Mouse (Mus musculus): ENCODE data around the gene Gm4869. TPM values are rescaled to one million over a fixed set of nuclear protein-coding genes. Genes with fewer than 3 reads are reported as not detected.

The Gm4869 gene
- not detected in 2 replicates for polyA plus RNA-seq (2016; fragmentation: Nextera tagmentation; extraction: Ambion mirVana)

DNA sequence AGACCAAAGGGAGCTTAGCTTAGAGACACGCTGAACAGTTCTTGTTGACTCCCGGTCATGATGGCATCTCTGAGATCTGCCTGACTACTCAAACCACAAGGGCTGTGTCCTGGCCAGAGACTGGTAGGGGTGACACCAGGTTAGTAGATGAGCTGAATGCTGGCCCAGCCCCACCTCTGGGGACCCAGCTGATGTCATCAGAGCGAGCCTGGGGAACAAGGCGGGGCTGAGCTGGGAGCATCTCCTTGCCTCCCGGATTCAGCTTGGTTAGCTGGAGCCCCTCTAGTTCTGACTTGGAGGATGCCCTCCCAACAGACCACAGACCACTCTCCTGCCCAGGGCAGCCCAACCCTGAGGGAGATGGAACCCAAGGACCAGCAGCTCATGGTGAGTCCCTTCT is at the start of gene Gm4869:
TSS of gene Gm4869 (plus strand) at position 301 of the 400 bp plus-strand sequence.
- Histone ChIP-seq H3K27me3 (replicated peaks; ENCODE audit: low read depth, poor library complexity, severe bottlenecking) (no peaks in the 10 kb centered on the region), H3K4me1 (no peaks in the 10 kb centered on the region)

DNA sequence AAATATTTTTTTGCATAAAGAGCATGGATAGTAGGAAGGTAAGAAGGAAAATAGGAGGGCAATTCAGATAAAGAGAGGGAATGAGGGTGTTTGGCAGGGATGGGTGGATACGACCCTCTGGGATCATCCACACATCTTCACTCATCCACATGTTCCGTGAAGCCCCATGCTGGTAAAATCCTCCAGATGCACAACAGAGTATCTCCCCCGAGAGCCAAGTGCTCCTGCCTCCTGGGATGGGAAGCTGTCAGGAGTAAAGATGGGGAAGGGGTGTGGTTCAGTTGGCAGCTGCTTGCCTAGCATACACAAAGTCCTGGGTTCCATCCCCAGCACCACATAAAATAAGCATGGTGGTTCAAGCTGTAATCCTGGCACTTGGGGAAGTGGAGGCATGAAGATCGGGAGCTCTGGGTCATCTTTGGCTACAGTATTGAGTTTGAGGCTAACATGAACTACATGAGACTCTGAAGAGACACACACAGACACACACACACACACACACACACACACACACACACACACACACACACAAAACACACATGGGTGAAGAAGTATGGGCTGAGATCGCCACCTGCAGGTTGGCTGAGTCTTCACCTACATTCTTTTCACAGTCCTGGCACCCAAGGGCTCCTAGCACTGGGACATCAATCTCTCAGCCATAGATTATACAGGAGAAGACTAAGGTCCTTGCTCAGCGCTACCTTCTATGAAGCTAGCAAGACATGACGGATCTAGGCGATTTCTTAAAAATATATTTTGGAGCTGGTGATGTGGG is 49.1 kb upstream of the Gm4869 start:
- DNase-seq (ENCODE audit: low spot score), result no peak
- H3K36me3 ChIP-seq (replicated peaks), result no peaks in the 10 kb centered on the region
- H3K4me3 ChIP-seq, result no peak overlapping the region
- no peaks in the 10 kb centered on the region for H3K4me1 ChIP-seq
- whole genome bisulfite sequencing, result 65% methylated on average over 8 of the region's 8 CpGs
- H3K27ac ChIP-seq (replicated peaks), result no peak overlapping the region
- H3K27me3 ChIP-seq (replicated peaks; ENCODE audit: low read depth, poor library complexity, severe bottlenecking), result no peaks in the 10 kb centered on the region
- H3K9me3 ChIP-seq, result no peaks in the 10 kb centered on the region

More for the DNA sequence above, at the start of gene Gm4869:
- Histone ChIP-seq H3K27ac (replicated peaks) (no peak within 1 kb of the TSS), H3K36me3 (replicated peaks) (peaks cover 66% of the 10 kb centered on the region), H3K9me3 (no peaks in the 10 kb centered on the region), H3K4me3 (no peak within 1 kb of the TSS)
- 89% methylated on average over 5 of the region's 5 CpGs for WGBS
- DNase-seq (ENCODE audit: low spot score), result no peak

DNA sequence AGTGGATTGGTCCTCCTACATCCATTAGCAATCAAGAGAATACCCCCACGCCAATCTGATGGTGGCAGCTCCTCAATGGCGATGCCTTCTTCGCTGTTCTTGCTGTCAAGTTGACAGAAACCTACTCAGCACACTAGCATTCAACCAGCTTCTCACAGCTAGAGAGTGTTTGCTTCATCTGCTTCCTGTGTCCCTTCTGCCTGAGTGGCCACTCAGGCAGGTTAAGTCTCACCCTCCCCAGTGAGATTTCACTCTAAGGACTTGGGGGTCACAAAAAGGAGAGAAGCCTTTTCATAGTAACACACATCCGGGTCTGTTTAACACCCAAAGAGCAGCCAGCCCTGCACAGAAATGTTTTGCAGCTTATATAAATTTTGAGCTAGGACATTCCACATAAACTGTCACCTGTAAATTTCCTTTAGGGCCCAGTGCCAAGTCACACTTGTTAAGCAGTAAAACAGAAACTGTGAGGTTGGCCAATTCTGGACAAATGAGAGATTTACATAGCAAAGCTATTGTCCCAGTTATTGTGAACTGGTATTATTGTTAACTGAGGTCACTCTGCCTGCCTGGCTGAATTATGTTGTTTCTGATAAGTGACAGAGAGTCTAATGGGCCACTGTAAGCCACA is 42.7 kb upstream of the Gm4869 start:
- Histone ChIP-seq H3K36me3 (replicated peaks) (no peaks in the 10 kb centered on the region), H3K4me1 (peaks cover 5% of the 10 kb centered on the region), H3K4me3 (no peak overlapping the region), H3K27me3 (replicated peaks; ENCODE audit: low read depth, poor library complexity, severe bottlenecking) (no peaks in the 10 kb centered on the region), H3K27ac (replicated peaks) (no peak overlapping the region), H3K9me3 (no peaks in the 10 kb centered on the region)
- WGBS, result 89% methylated on average over 4 of the region's 4 CpGs
- no peak for DNase-seq (ENCODE audit: low spot score)

DNA sequence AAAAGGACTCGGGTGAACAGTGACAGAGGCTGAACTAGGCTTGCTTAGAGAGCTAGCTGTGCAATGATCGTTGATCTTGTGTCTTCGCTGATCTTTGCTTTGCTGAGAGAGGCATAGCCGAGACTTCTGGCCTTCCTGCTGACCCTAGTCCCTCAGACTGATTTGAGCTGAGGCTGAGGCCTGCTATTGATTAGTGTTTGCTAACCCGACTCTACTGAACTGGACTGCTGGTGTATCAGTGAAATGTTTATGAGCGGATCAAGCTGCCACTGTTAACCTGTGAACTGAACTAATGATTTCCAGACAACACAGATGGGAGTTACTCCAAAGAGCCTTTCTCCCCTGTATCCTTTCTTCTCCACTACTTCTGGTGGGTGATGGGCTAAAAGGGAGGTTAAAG is 40.3 kb upstream of the Gm4869 start:
- DNase-seq (ENCODE audit: low spot score), result peak; percentile 72
- WGBS, result 40% methylated on average over 6 of the region's 6 CpGs
- H3K4me3 ChIP-seq, result no peak overlapping the region
- no peaks in the 10 kb centered on the region for H3K9me3 ChIP-seq
- H3K27me3 ChIP-seq (replicated peaks; ENCODE audit: low read depth, poor library complexity, severe bottlenecking), result no peaks in the 10 kb centered on the region
- H3K36me3 ChIP-seq (replicated peaks), result no peaks in the 10 kb centered on the region
- peaks cover 5% of the 10 kb centered on the region for H3K4me1 ChIP-seq
- H3K27ac ChIP-seq (replicated peaks), result peak overlapping the region; percentile 26; the same call in 1 of the 2 replicates

DNA sequence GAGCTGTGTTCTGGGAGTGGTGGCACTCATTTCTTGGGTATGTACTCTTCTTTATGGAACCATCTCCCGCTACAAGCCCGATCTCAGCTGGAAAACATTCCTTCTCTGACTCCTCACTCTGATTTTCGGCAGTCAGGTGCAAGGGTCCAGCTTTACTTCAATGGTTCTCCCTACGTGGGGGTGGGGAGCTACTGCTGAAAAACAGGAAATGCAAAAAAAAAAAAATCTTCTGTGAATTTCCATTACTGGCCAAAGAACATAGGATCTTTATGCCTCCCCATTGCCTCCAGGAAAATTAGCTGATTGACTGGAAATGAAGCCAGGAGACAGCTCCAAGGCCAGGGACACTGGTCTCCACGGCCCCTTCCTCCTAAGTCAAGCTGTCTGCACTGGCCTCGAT is 38.8 kb upstream of the Gm4869 start:
- WGBS, result 70% methylated on average over 6 of the region's 6 CpGs
- no peaks in the 10 kb centered on the region for H3K9me3 ChIP-seq
- no peak for DNase-seq (ENCODE audit: low spot score)
- H3K27ac ChIP-seq (replicated peaks), result no peak overlapping the region
- peaks cover 5% of the 10 kb centered on the region for H3K4me1 ChIP-seq
- H3K4me3 ChIP-seq, result no peak overlapping the region
- H3K36me3 ChIP-seq (replicated peaks), result no peaks in the 10 kb centered on the region
- no peaks in the 10 kb centered on the region for H3K27me3 ChIP-seq (replicated peaks; ENCODE audit: low read depth, poor library complexity, severe bottlenecking)

DNA sequence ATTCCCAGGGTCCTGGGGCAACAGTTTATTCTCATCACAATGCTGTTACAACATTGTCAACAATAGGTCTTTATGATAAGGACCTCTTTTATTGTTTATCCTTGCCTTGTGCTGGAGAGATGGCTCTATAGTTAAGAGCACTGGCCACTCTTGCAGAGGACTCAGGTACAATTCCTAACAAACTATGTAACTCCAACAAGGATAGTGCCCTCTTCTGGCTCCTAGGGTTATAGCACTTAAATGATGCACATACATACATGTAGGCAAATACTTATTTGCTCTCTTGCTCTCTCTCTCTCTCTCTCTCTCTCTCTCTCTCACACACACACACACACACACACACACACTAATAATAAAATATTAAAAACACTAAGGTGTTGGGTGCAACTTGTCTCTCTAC is 36.6 kb upstream of the Gm4869 start:
- Histone ChIP-seq H3K27ac (replicated peaks) (no peak overlapping the region), H3K9me3 (no peaks in the 10 kb centered on the region), H3K36me3 (replicated peaks) (no peaks in the 10 kb centered on the region), H3K27me3 (replicated peaks; ENCODE audit: low read depth, poor library complexity, severe bottlenecking) (no peaks in the 10 kb centered on the region), H3K4me1 (peaks cover 5% of the 10 kb centered on the region), H3K4me3 (no peak overlapping the region)
- no peak for DNase-seq (ENCODE audit: low spot score)

DNA sequence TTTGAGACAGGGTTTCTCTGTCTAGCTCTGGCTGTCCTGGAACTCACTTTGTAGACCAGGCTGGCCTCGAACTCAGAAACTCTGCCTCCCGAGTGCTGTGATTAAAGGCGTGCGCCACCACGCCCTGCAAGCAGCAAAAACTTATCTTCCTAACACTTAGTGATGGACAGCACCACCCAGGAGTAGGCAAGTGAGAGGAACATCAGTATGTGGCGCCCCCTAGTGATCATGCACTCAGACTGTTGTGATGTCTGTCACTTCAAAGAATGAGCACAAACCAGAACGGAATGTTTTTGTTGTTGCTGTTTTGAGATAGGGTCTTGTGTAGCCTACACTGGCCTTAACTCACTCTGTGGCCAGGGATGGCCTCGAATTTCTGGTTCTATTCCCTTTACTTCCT is 34.1 kb upstream of the Gm4869 start:
- Histone ChIP-seq H3K9me3 (no peaks in the 10 kb centered on the region), H3K27ac (replicated peaks) (no peak overlapping the region), H3K36me3 (replicated peaks) (no peaks in the 10 kb centered on the region), H3K4me3 (no peak overlapping the region), H3K27me3 (replicated peaks; ENCODE audit: low read depth, poor library complexity, severe bottlenecking) (no peaks in the 10 kb centered on the region), H3K4me1 (peaks cover 5% of the 10 kb centered on the region)
- WGBS, result 46% methylated on average over 8 of the region's 8 CpGs
- peak; percentile 66 for DNase-seq (ENCODE audit: low spot score)

DNA sequence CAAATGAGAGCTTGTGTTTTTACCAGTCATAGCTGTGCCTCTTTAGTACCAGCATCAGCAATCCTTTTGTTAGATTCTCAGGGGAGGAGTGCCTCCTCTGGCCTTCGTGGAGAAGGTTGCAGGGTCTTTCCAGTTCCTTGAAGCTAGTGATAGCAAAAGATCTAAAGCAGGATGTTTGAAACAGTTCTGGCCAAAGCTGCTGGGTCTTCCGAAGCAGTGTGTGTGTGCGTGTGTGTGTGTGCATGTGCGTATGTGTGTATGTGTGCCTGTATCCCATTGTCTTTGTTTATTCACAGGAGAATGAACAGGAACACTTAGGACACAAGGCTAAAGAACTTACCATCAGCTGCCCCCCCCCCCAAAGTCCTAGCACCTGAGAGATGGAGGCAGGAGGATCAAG is 30.8 kb upstream of the Gm4869 start:
- WGBS, result 71% methylated on average over 4 of the region's 4 CpGs
- DNase-seq (ENCODE audit: low spot score), result no peak
- no peak overlapping the region for H3K4me3 ChIP-seq
- no peaks in the 10 kb centered on the region; the same call in 1 of the 2 replicates for H3K4me1 ChIP-seq
- no peaks in the 10 kb centered on the region for H3K27me3 ChIP-seq (replicated peaks; ENCODE audit: low read depth, poor library complexity, severe bottlenecking)
- H3K9me3 ChIP-seq, result no peaks in the 10 kb centered on the region
- no peaks in the 10 kb centered on the region for H3K36me3 ChIP-seq (replicated peaks)
- no peak overlapping the region for H3K27ac ChIP-seq (replicated peaks)

DNA sequence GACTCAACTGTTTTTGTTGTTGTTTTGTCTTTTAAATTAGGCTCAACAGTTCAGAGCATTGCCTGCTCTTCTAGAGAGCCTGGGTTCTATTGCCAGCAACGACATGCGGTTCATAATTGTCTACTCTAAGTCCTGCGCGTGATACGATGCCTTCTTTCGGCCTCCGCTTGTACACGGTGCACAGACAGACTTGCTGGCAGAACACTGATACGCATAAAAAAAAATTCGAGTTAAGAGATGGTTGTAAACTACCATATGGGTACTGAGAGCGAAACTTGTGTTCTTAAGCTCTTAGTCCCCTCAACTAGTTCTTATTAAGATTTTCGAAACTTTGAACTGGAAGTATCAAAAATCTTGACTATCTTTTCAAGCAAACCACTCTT is 27.3 kb upstream of the Gm4869 start:
- Histone ChIP-seq H3K9me3 (no peaks in the 10 kb centered on the region), H3K4me3 (peak overlapping the region; percentile 97), H3K36me3 (replicated peaks) (peaks cover 21% of the 10 kb centered on the region), H3K27ac (replicated peaks) (peak overlapping the region; percentile 99), H3K4me1 (peaks cover 19% of the 10 kb centered on the region), H3K27me3 (replicated peaks; ENCODE audit: low read depth, poor library complexity, severe bottlenecking) (no peaks in the 10 kb centered on the region)
- WGBS, result 2% methylated on average over 12 of the region's 12 CpGs
- no peak for DNase-seq (ENCODE audit: low spot score)

DNA sequence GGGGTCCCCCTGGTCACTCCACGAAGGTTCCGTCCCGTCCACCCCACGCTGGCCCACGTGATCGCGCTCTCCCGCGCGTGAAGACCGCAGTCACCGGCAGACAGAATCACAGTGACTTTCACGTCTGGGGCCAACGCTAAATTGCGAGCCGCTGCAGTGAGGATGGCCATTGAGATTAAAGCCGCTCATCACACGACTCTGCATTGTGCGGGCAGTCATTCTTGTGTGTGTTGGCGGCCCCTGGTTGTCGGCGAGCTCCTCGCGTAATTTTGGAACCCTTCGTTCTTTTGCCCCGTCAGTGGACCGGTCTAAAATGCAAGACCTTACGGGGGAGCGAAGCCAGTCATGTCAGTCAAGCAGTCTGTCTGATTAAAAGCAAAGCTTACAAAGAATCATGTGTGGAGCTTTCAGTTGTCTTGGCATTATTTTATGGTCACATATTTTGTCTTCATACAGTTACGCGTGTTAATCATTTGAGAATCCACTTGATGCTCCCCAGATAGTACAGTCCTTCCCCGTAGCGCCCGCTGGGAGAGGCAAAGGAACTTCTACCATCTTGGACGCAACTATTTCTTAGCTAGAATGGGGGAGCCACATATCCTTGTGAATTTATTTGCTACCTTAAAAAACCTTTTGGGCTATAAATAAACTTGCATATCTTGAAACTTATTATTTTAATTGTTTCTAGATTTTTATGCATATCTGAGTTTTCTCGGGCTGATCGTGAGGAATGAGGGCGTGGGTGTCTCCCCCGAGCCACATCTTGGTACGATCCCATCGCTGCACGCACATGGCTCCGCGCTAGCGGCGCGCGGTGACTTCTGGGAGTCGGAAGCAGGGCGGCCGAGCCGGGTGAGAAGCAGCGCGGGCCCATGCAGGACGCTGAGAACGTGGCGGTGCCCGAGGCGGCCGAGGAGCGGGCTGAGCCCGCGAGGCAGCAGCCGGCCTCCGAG is 26.7 kb upstream of the Gm4869 start, which contains the start of gene Eif3b:
TSS of gene Eif3b (plus strand) at position 840 of the 953 bp plus-strand sequence.
- under 1% methylated on average over 65 of the region's 65 CpGs for WGBS
- H3K4me1 ChIP-seq, result peaks cover 19% of the 10 kb centered on the region
- DNase-seq (ENCODE audit: low spot score), result peak; percentile 91

DNA sequence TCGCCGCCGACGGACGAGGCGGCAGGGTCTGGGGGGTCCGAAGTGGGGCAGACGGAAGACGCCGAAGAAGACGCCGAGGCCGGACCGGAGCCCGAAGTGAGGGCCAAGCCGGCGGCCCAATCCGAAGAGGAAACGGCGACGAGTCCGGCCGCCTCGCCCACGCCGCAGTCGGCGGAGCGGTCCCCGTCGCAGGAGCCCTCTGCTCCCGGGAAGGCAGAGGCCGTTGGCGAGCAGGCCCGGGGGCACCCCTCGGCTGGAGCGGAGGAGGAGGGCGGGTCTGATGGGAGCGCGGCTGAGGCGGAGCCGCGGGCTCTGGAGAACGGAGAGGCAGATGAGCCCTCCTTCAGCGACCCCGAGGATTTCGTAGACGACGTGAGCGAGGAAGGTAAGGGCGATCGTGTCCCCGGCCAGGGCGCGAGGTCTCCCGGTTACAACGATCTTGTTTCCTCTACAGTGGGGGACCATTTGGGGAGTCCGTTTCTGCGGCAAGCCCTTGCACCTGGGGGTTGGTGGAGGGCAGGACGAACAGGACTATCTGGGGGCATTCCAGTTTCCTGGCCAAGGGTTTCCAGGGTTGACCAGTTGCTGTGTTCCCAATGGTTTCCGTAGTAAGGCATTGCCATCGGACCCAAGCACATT is 25.9 kb upstream of the Gm4869 start:
- H3K9me3 ChIP-seq, result no peaks in the 10 kb centered on the region
- WGBS, result under 1% methylated on average over 62 of the region's 62 CpGs
- H3K27ac ChIP-seq (replicated peaks), result peak overlapping the region; percentile 99
- H3K4me3 ChIP-seq, result peak overlapping the region; percentile 97
- H3K27me3 ChIP-seq (replicated peaks; ENCODE audit: low read depth, poor library complexity, severe bottlenecking), result no peaks in the 10 kb centered on the region
- DNase-seq (ENCODE audit: low spot score), result no peak
- H3K36me3 ChIP-seq (replicated peaks), result peaks cover 35% of the 10 kb centered on the region
- H3K4me1 ChIP-seq, result peaks cover 19% of the 10 kb centered on the region

More for the DNA sequence above, 26.7 kb upstream of the Gm4869 start, which contains the start of gene Eif3b:
- peak within 1 kb of the TSS; percentile 97 for H3K4me3 ChIP-seq
- H3K27me3 ChIP-seq (replicated peaks; ENCODE audit: low read depth, poor library complexity, severe bottlenecking), result no peaks in the 10 kb centered on the region
- H3K36me3 ChIP-seq (replicated peaks), result peaks cover 27% of the 10 kb centered on the region
- H3K27ac ChIP-seq (replicated peaks), result peak within 1 kb of the TSS; percentile 99
- no peaks in the 10 kb centered on the region for H3K9me3 ChIP-seq

DNA sequence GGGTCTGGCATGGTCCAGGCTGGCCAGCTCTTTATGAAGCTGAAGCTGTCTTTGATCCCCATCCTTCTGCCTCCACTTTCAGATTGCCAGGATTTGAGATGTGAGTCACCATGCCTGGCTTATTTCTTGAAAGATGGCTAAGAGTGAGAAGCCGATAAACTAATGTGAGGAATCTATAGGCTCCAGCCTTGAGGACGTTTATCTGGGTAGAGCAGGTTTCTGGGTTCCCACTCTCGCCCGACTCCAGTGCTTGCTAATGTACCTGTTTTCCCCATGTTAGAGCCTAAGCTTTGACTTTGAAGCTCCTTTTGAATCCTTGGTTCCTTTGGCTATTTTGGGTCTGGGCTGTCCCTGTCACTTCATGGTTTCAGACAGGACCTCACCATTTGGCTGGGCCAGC is 24.8 kb upstream of the Gm4869 start:
- no peak for DNase-seq (ENCODE audit: low spot score)
- WGBS, result 76% methylated on average over 4 of the region's 4 CpGs
- Histone ChIP-seq H3K36me3 (replicated peaks) (peaks cover 46% of the 10 kb centered on the region), H3K4me1 (peaks cover 19% of the 10 kb centered on the region), H3K27ac (replicated peaks) (no peak overlapping the region; the same call in 1 of the 2 replicates), H3K4me3 (peak overlapping the region; percentile 97), H3K27me3 (replicated peaks; ENCODE audit: low read depth, poor library complexity, severe bottlenecking) (no peaks in the 10 kb centered on the region), H3K9me3 (no peaks in the 10 kb centered on the region)
